Mouse (Mus musculus) mouse embryonic stem cell (cell line): ENCODE data around the gene Uevld.
"Not testable (repeated sequence)": the region's sequence is repeated elsewhere in the genome, so short reads cannot be mapped to it uniquely, and the experiment has no call there.

Experiments used
- in situ Hi-C, 2 experiments: fragments of 300-500 bp; cut with MboI; formaldehyde crosslinking; loops; 1 replicate in 1 of 2; 3 replicates in 1 of 2; pipeline ENCODE4 v1.14.3; 2019 to 2020; ENCODE audit warnings: low sequenced_read_pairs in 2 of 2, low pct_unique_long_range_greater_than_20kb in 1 of 2, mixed read lengths in 1 of 2; ENCODE audit not compliant: unreplicated experiment in 1 of 2

Gene Uevld

GRCm38 (mm10) chr7:46957831-46958691 is at the start of gene Uevld:
TSS of gene Uevld (minus strand) at chr7:46958527.
- in situ Hi-C loops, result loop anchor here in 1 of 2 experiments (5.0 kb wide), 1 partner anchor 54 kb away; no protein-coding TSS in a partner anchor

- in situ Hi-C loops, result no loop called here
Observed at GRCm38 (mm10) chr7:47007818-47008167, 49.5 kb upstream of the Uevld start.

GRCm38 (mm10) chr7:47007109-47007780 is 48.9 kb upstream of the Uevld start:
- in situ Hi-C loops, result no loop called here

- in situ Hi-C loops, result no loop called here
Observed at GRCm38 (mm10) chr7:47003411-47004115, 45.2 kb upstream of the Uevld start.

- in situ Hi-C loops, result no loop called here
Observed at GRCm38 (mm10) chr7:47001900-47002275, 43.6 kb upstream of the Uevld start.

GRCm38 (mm10) chr7:47001125-47001899 is 43.0 kb upstream of the Uevld start:
- in situ Hi-C loops, result no loop called here

- in situ Hi-C loops, result no loop called here
Observed at GRCm38 (mm10) chr7:47000644-47000983, 42.3 kb upstream of the Uevld start.

- in situ Hi-C loops, result no loop called here
Observed at GRCm38 (mm10) chr7:46999983-47000643, 41.8 kb upstream of the Uevld start.

- in situ Hi-C loops, result no loop called here
Observed at GRCm38 (mm10) chr7:46998942-46999341, 40.6 kb upstream of the Uevld start.

- in situ Hi-C loops, result no loop called here
Observed at GRCm38 (mm10) chr7:46997644-46998395, 39.5 kb upstream of the Uevld start.

- in situ Hi-C loops, result no loop called here
Observed at GRCm38 (mm10) chr7:46997008-46997407, 38.7 kb upstream of the Uevld start.

- in situ Hi-C loops, result no loop called here
Observed at GRCm38 (mm10) chr7:46995558-46995957, 37.2 kb upstream of the Uevld start.

GRCm38 (mm10) chr7:46993079-46993478 is 34.8 kb upstream of the Uevld start:
- in situ Hi-C loops, result no loop called here

- in situ Hi-C loops, result not testable (repeated sequence)
Observed at GRCm38 (mm10) chr7:46989387-46989786, 31.1 kb upstream of the Uevld start.

GRCm38 (mm10) chr7:46987073-46987472 is 28.7 kb upstream of the Uevld start:
- in situ Hi-C loops, result no loop called here

GRCm38 (mm10) chr7:46986646-46987045 is 28.3 kb upstream of the Uevld start:
- in situ Hi-C loops, result no loop called here

GRCm38 (mm10) chr7:46985718-46986505 is 27.6 kb upstream of the Uevld start:
- in situ Hi-C loops, result no loop called here
